Mouse (Mus musculus): ENCODE measurements around the gene Kcnq2. TPM values are rescaled to one million over a fixed set of nuclear protein-coding genes. Genes with fewer than 3 reads are reported as not detected.

The Kcnq2 gene
- polyA plus RNA-seq, 1 experiment from 2014 or later = 0.25 TPM

- DNase-seq (ENCODE audit: low spot score) = no peak
- no peak overlapping the region for H3K27ac ChIP-seq (replicated peaks; ENCODE audit: low read depth, low read length)
- H3K9ac ChIP-seq (ENCODE audit: low read length) = no peak overlapping the region
- no peak for ATAC-seq (ENCODE audit: insufficient number of reproducible peaks, low FRiP score, low TSS enrichment, low read depth)
- 31% methylated on average over 3 of the region's 3 CpGs for WGBS
- H3K27me3 ChIP-seq (ENCODE audit: control insufficient read depth, insufficient read depth, low read length) = no peaks in the 10 kb centered on the region
- H3K4me3 ChIP-seq (ENCODE audit: low read depth, low read length) = no peak overlapping the region
- H3K36me3 ChIP-seq (ENCODE audit: control insufficient read depth, insufficient read depth, low read length) = no peaks in the 10 kb centered on the region
- no peak overlapping the region for H3K4me2 ChIP-seq (ENCODE audit: low read depth, severe bottlenecking)
- no peaks in the 10 kb centered on the region for H3K9me3 ChIP-seq (ENCODE audit: control insufficient read depth, low read length)
- peaks cover 6% of the 10 kb centered on the region; the same call in 1 of the 2 replicates for H3K4me1 ChIP-seq (ENCODE audit: control insufficient read depth, insufficient read depth, low read length)
Observed at GRCm38 (mm10) chr2:181058193-181058592, 76.9 kb downstream of the Kcnq2 start.

GRCm38 (mm10) chr2:181057341-181057740, 77.8 kb downstream of the Kcnq2 start:
- peaks cover 6% of the 10 kb centered on the region; the same call in 1 of the 2 replicates for H3K4me1 ChIP-seq (ENCODE audit: control insufficient read depth, insufficient read depth, low read length)
- no peak overlapping the region for H3K4me3 ChIP-seq (ENCODE audit: low read depth, low read length)
- H3K4me2 ChIP-seq (ENCODE audit: low read depth, severe bottlenecking) = no peak overlapping the region
- DNase-seq (ENCODE audit: low spot score) = peak; percentile 39
- H3K27me3 ChIP-seq (ENCODE audit: control insufficient read depth, insufficient read depth, low read length) = no peaks in the 10 kb centered on the region
- H3K36me3 ChIP-seq (ENCODE audit: control insufficient read depth, insufficient read depth, low read length) = no peaks in the 10 kb centered on the region
- ATAC-seq (ENCODE audit: insufficient number of reproducible peaks, low FRiP score, low TSS enrichment, low read depth) = no peak
- 34% methylated on average over 8 of the region's 8 CpGs for WGBS
- H3K9ac ChIP-seq (ENCODE audit: low read length) = no peak overlapping the region
- no peaks in the 10 kb centered on the region for H3K9me3 ChIP-seq (ENCODE audit: control insufficient read depth, low read length)
- no peak overlapping the region for H3K27ac ChIP-seq (replicated peaks; ENCODE audit: low read depth, low read length)

GRCm38 (mm10) chr2:181052171-181052570, 82.9 kb downstream of the Kcnq2 start:
- Histone ChIP-seq H3K27me3 (ENCODE audit: control insufficient read depth, insufficient read depth, low read length) (no peaks in the 10 kb centered on the region), H3K27ac (replicated peaks; ENCODE audit: low read depth, low read length) (no peak overlapping the region), H3K9me3 (ENCODE audit: control insufficient read depth, low read length) (no peaks in the 10 kb centered on the region), H3K4me1 (ENCODE audit: control insufficient read depth, insufficient read depth, low read length) (peaks cover 2% of the 10 kb centered on the region; the same call in 1 of the 2 replicates), H3K4me2 (ENCODE audit: low read depth, severe bottlenecking) (no peak overlapping the region), H3K4me3 (ENCODE audit: low read depth, low read length) (no peak overlapping the region), H3K9ac (ENCODE audit: low read length) (no peak overlapping the region), H3K36me3 (ENCODE audit: control insufficient read depth, insufficient read depth, low read length) (no peaks in the 10 kb centered on the region)
- 90% methylated on average over 1 of the region's 1 CpGs for WGBS
- ATAC-seq (ENCODE audit: insufficient number of reproducible peaks, low FRiP score, low TSS enrichment, low read depth) (no peak), DNase-seq (ENCODE audit: low spot score) (no peak)

GRCm38 (mm10) chr2:181048986-181049385, 86.1 kb downstream of the Kcnq2 start:
- ATAC-seq (ENCODE audit: insufficient number of reproducible peaks, low FRiP score, low TSS enrichment, low read depth) (no peak), DNase-seq (ENCODE audit: low spot score) (no peak)
- no peaks in the 10 kb centered on the region for H3K27me3 ChIP-seq (ENCODE audit: control insufficient read depth, insufficient read depth, low read length)
- no peaks in the 10 kb centered on the region for H3K36me3 ChIP-seq (ENCODE audit: control insufficient read depth, insufficient read depth, low read length)
- no peak overlapping the region for H3K9ac ChIP-seq (ENCODE audit: low read length)
- WGBS = 87% methylated on average over 9 of the region's 9 CpGs
- no peak overlapping the region for H3K4me3 ChIP-seq (ENCODE audit: low read depth, low read length)
- no peak overlapping the region for H3K4me2 ChIP-seq (ENCODE audit: low read depth, severe bottlenecking)
- H3K9me3 ChIP-seq (ENCODE audit: control insufficient read depth, low read length) = no peaks in the 10 kb centered on the region
- 0 out of 2 replicates have a peak, but pooled peaks cover 2% of the 10 kb centered on the region for H3K4me1 ChIP-seq (ENCODE audit: control insufficient read depth, insufficient read depth, low read length)
- H3K27ac ChIP-seq (replicated peaks; ENCODE audit: low read depth, low read length) = no peak overlapping the region

GRCm38 (mm10) chr2:181048252-181048945, 86.7 kb downstream of the Kcnq2 start:
- Histone ChIP-seq H3K4me2 (ENCODE audit: low read depth, severe bottlenecking) (no peak overlapping the region), H3K4me1 (ENCODE audit: control insufficient read depth, insufficient read depth, low read length) (0 out of 2 replicates have a peak, but pooled peaks cover 4% of the 10 kb centered on the region), H3K9ac (ENCODE audit: low read length) (no peak overlapping the region), H3K9me3 (ENCODE audit: control insufficient read depth, low read length) (no peaks in the 10 kb centered on the region), H3K27me3 (ENCODE audit: control insufficient read depth, insufficient read depth, low read length) (no peaks in the 10 kb centered on the region), H3K27ac (replicated peaks; ENCODE audit: low read depth, low read length) (no peak overlapping the region), H3K36me3 (ENCODE audit: control insufficient read depth, insufficient read depth, low read length) (no peaks in the 10 kb centered on the region), H3K4me3 (ENCODE audit: low read depth, low read length) (no peak overlapping the region)
- no peak for ATAC-seq (ENCODE audit: insufficient number of reproducible peaks, low FRiP score, low TSS enrichment, low read depth)
- no peak for DNase-seq (ENCODE audit: low spot score)
- 70% methylated on average over 7 of the region's 7 CpGs for WGBS

- 32% methylated on average over 3 of the region's 3 CpGs for WGBS
- Histone ChIP-seq H3K9me3 (ENCODE audit: control insufficient read depth, low read length) (no peaks in the 10 kb centered on the region), H3K27ac (replicated peaks; ENCODE audit: low read depth, low read length) (no peak overlapping the region), H3K4me1 (ENCODE audit: control insufficient read depth, insufficient read depth, low read length) (0 out of 2 replicates have a peak, but pooled peaks cover 4% of the 10 kb centered on the region), H3K4me3 (ENCODE audit: low read depth, low read length) (no peak overlapping the region), H3K4me2 (ENCODE audit: low read depth, severe bottlenecking) (no peak overlapping the region), H3K27me3 (ENCODE audit: control insufficient read depth, insufficient read depth, low read length) (peaks cover 17% of the 10 kb centered on the region), H3K9ac (ENCODE audit: low read length) (peak overlapping the region; percentile 17; the same call in 1 of the 2 replicates), H3K36me3 (ENCODE audit: control insufficient read depth, insufficient read depth, low read length) (no peaks in the 10 kb centered on the region)
- DNase-seq (ENCODE audit: low spot score) (peak; percentile 25), ATAC-seq (ENCODE audit: insufficient number of reproducible peaks, low FRiP score, low TSS enrichment, low read depth) (no peak)
Observed at GRCm38 (mm10) chr2:181044001-181044400, 91.1 kb downstream of the Kcnq2 start.

- Histone ChIP-seq H3K36me3 (ENCODE audit: control insufficient read depth, insufficient read depth, low read length) (no peaks in the 10 kb centered on the region), H3K27me3 (ENCODE audit: control insufficient read depth, insufficient read depth, low read length) (peaks cover 21% of the 10 kb centered on the region), H3K4me1 (ENCODE audit: control insufficient read depth, insufficient read depth, low read length) (0 out of 2 replicates have a peak, but pooled peaks cover 4% of the 10 kb centered on the region), H3K27ac (replicated peaks; ENCODE audit: low read depth, low read length) (no peak within 1 kb of the TSS), H3K9me3 (ENCODE audit: control insufficient read depth, low read length) (no peaks in the 10 kb centered on the region), H3K9ac (ENCODE audit: low read length) (peak within 1 kb of the TSS; percentile 17; the same call in 1 of the 2 replicates), H3K4me2 (ENCODE audit: low read depth, severe bottlenecking) (no peak within 1 kb of the TSS), H3K4me3 (ENCODE audit: low read depth, low read length) (no peak within 1 kb of the TSS)
- no peak for DNase-seq (ENCODE audit: low spot score)
- WGBS = 56% methylated on average over 3 of the region's 3 CpGs
- ATAC-seq (ENCODE audit: insufficient number of reproducible peaks, low FRiP score, low TSS enrichment, low read depth) = no peak
Observed at GRCm38 (mm10) chr2:181043437-181043836, 91.7 kb downstream of the Kcnq2 start, which contains the start of gene Chrna4. Gene Chrna4 (minus strand): TSS chr2:181043546.

GRCm38 (mm10) chr2:181042376-181042775, 92.7 kb downstream of the Kcnq2 start:
- peaks cover 30% of the 10 kb centered on the region for H3K27me3 ChIP-seq (ENCODE audit: control insufficient read depth, insufficient read depth, low read length)
- no peak overlapping the region for H3K4me3 ChIP-seq (ENCODE audit: low read depth, low read length)

More at GRCm38 (mm10) chr2:181042376-181042775, 92.7 kb downstream of the Kcnq2 start:
- Histone ChIP-seq H3K4me1 (ENCODE audit: control insufficient read depth, insufficient read depth, low read length) (0 out of 2 replicates have a peak, but pooled peaks cover 4% of the 10 kb centered on the region), H3K9ac (ENCODE audit: low read length) (no peak overlapping the region), H3K36me3 (ENCODE audit: control insufficient read depth, insufficient read depth, low read length) (no peaks in the 10 kb centered on the region), H3K27ac (replicated peaks; ENCODE audit: low read depth, low read length) (no peak overlapping the region), H3K4me2 (ENCODE audit: low read depth, severe bottlenecking) (no peak overlapping the region), H3K9me3 (ENCODE audit: control insufficient read depth, low read length) (no peaks in the 10 kb centered on the region)
- DNase-seq (ENCODE audit: low spot score) (no peak), ATAC-seq (ENCODE audit: insufficient number of reproducible peaks, low FRiP score, low TSS enrichment, low read depth) (no peak)
